Mouse (Mus musculus) ES-Bruce4 (cell line): ENCODE data around the gene Edrf1. TPM values are rescaled to one million over a fixed set of nuclear protein-coding genes. Genes with fewer than 3 reads are reported as not detected.

Experiments used
- H3K27ac ChIP-seq: 2 replicates; pipeline ENCODE4 v1.5.1; 2012; ENCODE audit warnings: low read length, inconsistent platforms; ENCODE audit not compliant: insufficient read depth
- H3K27me3 ChIP-seq: 2 replicates; pipeline ENCODE4 v1.6.1; 2012; ENCODE audit warnings: mild to moderate bottlenecking, low read length, inconsistent platforms; ENCODE audit not compliant: control insufficient read depth, poor library complexity, insufficient read depth, severe bottlenecking
- H3K36me3 ChIP-seq: 2 replicates; pipeline ENCODE4 v1.6.1; 2012; ENCODE audit warnings: inconsistent platforms, mild to moderate bottlenecking, low read length, moderate library complexity; ENCODE audit not compliant: control insufficient read depth, poor library complexity, insufficient read depth, severe bottlenecking
- H3K4me1 ChIP-seq: one replicate; pipeline ENCODE4 v1.8.1; 2011; ENCODE audit warnings: low read length; ENCODE audit not compliant: control insufficient read depth, insufficient read depth
- H3K4me3 ChIP-seq: 2 replicates; pipeline ENCODE4 v1.5.1; 2011; ENCODE audit warnings: low read depth, mild to moderate bottlenecking, low read length
- H3K9ac ChIP-seq: 2 replicates; pipeline ENCODE4 v1.6.1; 2012; ENCODE audit warnings: low read depth, mild to moderate bottlenecking, inconsistent platforms; ENCODE audit not compliant: poor library complexity, severe bottlenecking
- H3K9me3 ChIP-seq: replicated peaks from 2 replicates; pipeline ENCODE4 v1.6.1; 2012; ENCODE audit warnings: mild to moderate bottlenecking, low read length, inconsistent platforms; ENCODE audit not compliant: control insufficient read depth, poor library complexity, insufficient read depth, severe bottlenecking
- CTCF ChIP-seq: IDR thresholded peaks from one replicate; pipeline ENCODE4 v1.8.1; 2011; ENCODE audit warnings: low read depth, low read length
- EP300 ChIP-seq: IDR thresholded peaks from 2 replicates; pipeline ENCODE4 v1.6.1; 2011; ENCODE audit warnings: low read depth, low read length; ENCODE audit not compliant: insufficient read depth
- POLR2A ChIP-seq: IDR thresholded peaks from one replicate; pipeline ENCODE4 v1.8.1; 2011; ENCODE audit warnings: low read length; ENCODE audit not compliant: insufficient read depth
- polyA plus RNA-seq: library from polyadenylated mRNA; stranded (reverse); fragments of >200 nt; gene quantifications from 2 replicates; pipeline ENCODE4 v1.2.4, GENCODE M21; 2011; ENCODE audit warnings: low read depth; ENCODE audit not compliant: missing spikeins, insufficient read depth, insufficient read length

Edrf1 gene
- polyA plus RNA-seq, 1 experiment = 26.1 TPM

- TF ChIP-seq POLR2A = no peak
- Histone ChIP-seq H3K27me3 (no peaks in the 10 kb centered on the region), H3K9ac (no peak overlapping the region), H3K4me3 (no peak overlapping the region), H3K36me3 (no peaks in the 10 kb centered on the region), H3K9me3 (no peaks in the 10 kb centered on the region), H3K4me1 (no peaks in the 10 kb centered on the region), H3K27ac (no peak overlapping the region)
Observed at GRCm38 (mm10) chr7:133702333-133702732, 65.0 kb downstream of the Edrf1 start.

- H3K9ac ChIP-seq = no peak overlapping the region
- H3K4me1 ChIP-seq = no peaks in the 10 kb centered on the region
- H3K9me3 ChIP-seq = no peaks in the 10 kb centered on the region
- no peaks in the 10 kb centered on the region for H3K36me3 ChIP-seq
- TF ChIP-seq POLR2A (no peak), CTCF (no peak), EP300 (no peak)
- no peak overlapping the region for H3K4me3 ChIP-seq
- H3K27ac ChIP-seq = no peak overlapping the region
- H3K27me3 ChIP-seq = no peaks in the 10 kb centered on the region
Observed at GRCm38 (mm10) chr7:133703906-133704305, 66.6 kb downstream of the Edrf1 start.

GRCm38 (mm10) chr7:133707301-133707700 is 70.0 kb downstream of the Edrf1 start:
- no peaks in the 10 kb centered on the region for H3K36me3 ChIP-seq
- H3K27ac ChIP-seq = no peak overlapping the region
- H3K4me3 ChIP-seq = no peak overlapping the region
- no peak for TF ChIP-seq POLR2A
- no peak for TF ChIP-seq EP300
- no peak overlapping the region for H3K9ac ChIP-seq
- no peaks in the 10 kb centered on the region for H3K4me1 ChIP-seq
- no peaks in the 10 kb centered on the region for H3K9me3 ChIP-seq
- no peaks in the 10 kb centered on the region for H3K27me3 ChIP-seq

GRCm38 (mm10) chr7:133715387-133715786 is 78.0 kb downstream of the Edrf1 start:
- no peak overlapping the region for H3K9ac ChIP-seq
- H3K9me3 ChIP-seq = no peaks in the 10 kb centered on the region

GRCm38 (mm10) chr7:133718580-133718979 is 81.2 kb downstream of the Edrf1 start:
- Histone ChIP-seq H3K9ac (no peak overlapping the region), H3K27me3 (no peaks in the 10 kb centered on the region), H3K4me1 (no peaks in the 10 kb centered on the region), H3K4me3 (no peak overlapping the region), H3K27ac (no peak overlapping the region), H3K36me3 (peaks cover 69% of the 10 kb centered on the region), H3K9me3 (no peaks in the 10 kb centered on the region)
- TF ChIP-seq POLR2A (no peak), EP300 (no peak), CTCF (no peak)

More at GRCm38 (mm10) chr7:133715387-133715786, 78.0 kb downstream of the Edrf1 start:
- no peak for TF ChIP-seq EP300
- no peak for TF ChIP-seq POLR2A
- TF ChIP-seq CTCF = no peak
- no peak overlapping the region for H3K4me3 ChIP-seq
- H3K4me1 ChIP-seq = no peaks in the 10 kb centered on the region
- H3K27ac ChIP-seq = no peak overlapping the region
- no peaks in the 10 kb centered on the region for H3K27me3 ChIP-seq
- H3K36me3 ChIP-seq = peaks cover 56% of the 10 kb centered on the region

GRCm38 (mm10) chr7:133720616-133721015 is 83.3 kb downstream of the Edrf1 start:
- H3K9ac ChIP-seq = no peak overlapping the region
- no peak overlapping the region for H3K27ac ChIP-seq
- no peak overlapping the region for H3K4me3 ChIP-seq
- no peaks in the 10 kb centered on the region for H3K4me1 ChIP-seq
- no peaks in the 10 kb centered on the region for H3K9me3 ChIP-seq
- no peaks in the 10 kb centered on the region for H3K27me3 ChIP-seq
- peaks cover 59% of the 10 kb centered on the region for H3K36me3 ChIP-seq
- no peak for TF ChIP-seq EP300
- TF ChIP-seq POLR2A = no peak
- TF ChIP-seq CTCF = no peak

Other genes starting within 250 kb of the Edrf1 start
- not detected in 2 replicates for gene Tex36, start 35.4 kb upstream of the Edrf1 start, polyA plus RNA-seq
- not detected in 2 replicates for gene Mmp21, start 42.5 kb downstream of the Edrf1 start, polyA plus RNA-seq
- 239 and 256 TPM in 2 replicates for gene Bccip, start 71.8 kb downstream of the Edrf1 start, polyA plus RNA-seq
- 6.1 and 8.2 TPM in 2 replicates for gene Uros, start 72.5 kb downstream of the Edrf1 start, polyA plus RNA-seq
- 1.7 and 3.1 TPM in 2 replicates for gene Fank1, start 139.3 kb downstream of the Edrf1 start, polyA plus RNA-seq
- gene Dhx32, start 145.2 kb downstream of the Edrf1 start, polyA plus RNA-seq = 27.1 and 27.8 TPM in 2 replicates